Mouse (Mus musculus) heart, embryonic 16.5 days (tissue): ENCODE data around the gene Nrn1. TPM values are rescaled to one million over a fixed set of nuclear protein-coding genes. Genes with fewer than 3 reads are reported as not detected.

Experiments
- ATAC-seq: fragments of 200-750 bp; cut with Nextera tagmentation; replicated peaks from 2 replicates; pipeline ENCODE4 v1.8.0; 2017; ENCODE audit warnings: moderate number of reproducible peaks; ENCODE audit not compliant: insufficient read depth, low FRiP score; ENCODE audit errors: extremely low read depth
- H3K27ac ChIP-seq: fragments of 300-500 bp; sonication (generic); 2 replicates; pipeline ENCODE4 v1.5.1; 2014; ENCODE audit warnings: mild to moderate bottlenecking, low read length, control low read depth, moderate library complexity
- H3K27me3 ChIP-seq: fragments of 300-500 bp; sonication (generic); 2 replicates; pipeline ENCODE4 v1.6.1; 2014; ENCODE audit warnings: low read length, mixed read lengths; ENCODE audit not compliant: control insufficient read depth, insufficient read depth
- H3K36me3 ChIP-seq: fragments of 300-500 bp; sonication (generic); 2 replicates; pipeline ENCODE4 v1.6.1; 2014; ENCODE audit not compliant: control insufficient read depth, insufficient read depth
- H3K4me1 ChIP-seq: fragments of 300-500 bp; sonication (generic); 2 replicates; pipeline ENCODE4 v1.6.1; 2014; ENCODE audit warnings: low read length, mixed read lengths; ENCODE audit not compliant: control insufficient read depth, insufficient read depth
- H3K4me2 ChIP-seq: fragments of 300-500 bp; sonication (generic); 2 replicates; pipeline ENCODE4 v1.6.1; 2014; ENCODE audit warnings: low read depth, mild to moderate bottlenecking, control low read depth, low read length
- H3K4me3 ChIP-seq: fragments of 300-500 bp; sonication (generic); 2 replicates; pipeline ENCODE4 v1.5.1; 2014; ENCODE audit warnings: mild to moderate bottlenecking, control low read depth, low read length
- H3K9ac ChIP-seq: fragments of 300-500 bp; sonication (generic); 2 replicates; pipeline ENCODE4 v1.6.1; 2014; ENCODE audit warnings: low read length, control low read depth
- H3K9me3 ChIP-seq: fragments of 300-500 bp; sonication (generic); replicated peaks from 2 replicates; pipeline ENCODE4 v1.6.1; 2016; ENCODE audit warnings: low read length; ENCODE audit not compliant: control insufficient read depth
- WGBS: fragments of 180-500 bp; shearing (Covaris S2); extraction: QIAGEN DNeasy Blood & Tissue Kit; methylation state at CpG from one replicate; pipeline ENCODE4 v1.1.7; 2014; 5-methylcytosine and 5-hydroxymethylcytosine counted together
- polyA plus RNA-seq: library from polyadenylated mRNA; unstranded; fragments of >200 nt; fragmentation: Nextera tagmentation; extraction: Ambion mirVana; gene quantifications from 2 replicates; pipeline ENCODE4 v1.2.1, GENCODE M21; 2015

Gene Nrn1
- polyA plus RNA-seq, 1 experiment from 2014 or later = 2.8 TPM

DNA sequence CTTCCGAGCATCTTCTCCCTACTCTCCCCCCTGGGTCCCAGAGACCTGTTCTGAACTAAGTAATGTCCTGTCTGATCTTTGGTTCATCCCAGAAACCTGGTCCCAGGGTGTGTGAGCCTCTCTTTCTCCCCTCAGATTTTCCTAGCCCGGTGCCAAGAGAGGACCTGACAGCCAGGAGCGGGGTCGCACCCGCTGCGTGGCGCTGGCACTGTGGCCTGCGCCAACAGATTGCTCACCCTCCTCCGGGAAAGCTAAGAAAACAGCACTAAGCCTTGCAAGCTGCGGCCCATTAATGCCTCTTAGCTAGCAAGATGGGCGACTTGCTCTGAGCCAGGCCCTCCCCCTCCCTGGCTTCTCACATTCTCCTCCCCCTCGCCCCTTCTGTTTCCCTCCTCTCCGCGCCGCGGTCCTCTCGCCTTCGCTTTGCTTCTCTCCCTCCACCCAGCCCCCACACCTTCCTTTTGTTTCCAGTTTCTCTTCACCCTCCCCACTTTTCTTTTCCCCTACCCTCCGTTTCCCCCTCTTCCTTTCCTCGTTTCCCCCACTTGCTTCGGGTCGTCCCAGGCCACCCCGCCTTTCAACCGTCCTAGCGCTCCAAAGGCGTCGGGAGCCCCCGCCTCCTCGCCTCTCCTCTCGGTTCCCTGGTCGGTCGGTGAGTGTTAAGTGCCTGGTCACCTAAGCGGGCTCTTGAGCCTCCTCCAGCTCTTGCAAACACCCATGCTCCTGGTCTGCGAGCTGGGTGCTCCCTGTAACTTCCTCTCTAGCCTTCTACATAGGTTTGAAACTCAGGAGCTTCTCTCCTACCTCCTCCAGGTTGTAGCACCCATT lies 7.8 kb downstream of the Nrn1 start:
- no peaks in the 10 kb centered on the region; the same call in 1 of the 2 replicates for H3K9me3 ChIP-seq
- no peak for ATAC-seq
- H3K27ac ChIP-seq = no peak overlapping the region
- under 1% methylated on average over 34 of the region's 34 CpGs for WGBS
- peak overlapping the region; percentile 62 for H3K4me2 ChIP-seq
- H3K9ac ChIP-seq = peak overlapping the region; percentile 3; the same call in 1 of the 2 replicates
- H3K4me3 ChIP-seq = peak overlapping the region; percentile 47
- H3K27me3 ChIP-seq = peaks cover 82% of the 10 kb centered on the region
- peaks cover 13% of the 10 kb centered on the region for H3K4me1 ChIP-seq
- H3K36me3 ChIP-seq = no peaks in the 10 kb centered on the region

DNA sequence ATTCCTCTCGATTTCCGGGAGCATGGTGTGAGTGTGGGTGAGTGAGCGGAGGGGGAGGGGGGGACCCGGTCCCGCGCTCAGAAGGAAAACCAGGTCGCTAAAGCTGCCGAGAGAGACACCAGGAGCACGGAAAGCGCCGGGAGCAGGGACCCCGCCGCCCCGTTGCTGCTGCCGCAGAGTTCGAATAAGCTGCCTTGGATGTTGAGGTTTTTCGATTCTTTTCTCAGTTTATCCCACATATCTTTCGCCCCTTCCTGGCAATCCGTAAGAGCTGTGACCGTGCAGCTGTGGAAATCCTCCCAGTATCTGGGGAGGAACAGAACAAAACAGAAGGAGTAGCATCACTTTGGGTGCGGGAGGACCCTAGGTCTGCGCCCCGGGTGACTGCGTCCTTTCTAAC lies 8.4 kb downstream of the Nrn1 start:
- WGBS = 2% methylated on average over 24 of the region's 24 CpGs
- Histone ChIP-seq H3K9ac (no peak overlapping the region), H3K4me1 (peaks cover 8% of the 10 kb centered on the region; the same call in 1 of the 2 replicates), H3K4me2 (peak overlapping the region; percentile 62), H3K9me3 (no peaks in the 10 kb centered on the region; the same call in 1 of the 2 replicates), H3K4me3 (peak overlapping the region; percentile 47), H3K36me3 (no peaks in the 10 kb centered on the region), H3K27me3 (peaks cover 87% of the 10 kb centered on the region), H3K27ac (no peak overlapping the region)
- ATAC-seq = no peak

GRCm38 (mm10) chr13:36725881-36726280 lies 9.1 kb downstream of the Nrn1 start:
- Histone ChIP-seq H3K4me2 (no peak overlapping the region), H3K27me3 (peaks cover 85% of the 10 kb centered on the region), H3K9me3 (no peaks in the 10 kb centered on the region; the same call in 1 of the 2 replicates), H3K9ac (no peak overlapping the region), H3K4me3 (no peak overlapping the region), H3K4me1 (peaks cover 5% of the 10 kb centered on the region; the same call in 1 of the 2 replicates), H3K36me3 (no peaks in the 10 kb centered on the region), H3K27ac (no peak overlapping the region)
- WGBS = 13% methylated on average over 8 of the region's 8 CpGs
- ATAC-seq = no peak

- WGBS = 3% methylated on average over 40 of the region's 40 CpGs
- Histone ChIP-seq H3K27me3 (peaks cover 82% of the 10 kb centered on the region), H3K9ac (no peak overlapping the region), H3K4me2 (peak overlapping the region; percentile 41), H3K4me3 (peak overlapping the region; percentile 23), H3K27ac (no peak overlapping the region), H3K36me3 (no peaks in the 10 kb centered on the region), H3K4me1 (peaks cover 5% of the 10 kb centered on the region; the same call in 1 of the 2 replicates), H3K9me3 (no peaks in the 10 kb centered on the region; the same call in 1 of the 2 replicates)
- ATAC-seq = no peak
Observed at GRCm38 (mm10) chr13:36724533-36725470, 10.1 kb downstream of the Nrn1 start.

DNA sequence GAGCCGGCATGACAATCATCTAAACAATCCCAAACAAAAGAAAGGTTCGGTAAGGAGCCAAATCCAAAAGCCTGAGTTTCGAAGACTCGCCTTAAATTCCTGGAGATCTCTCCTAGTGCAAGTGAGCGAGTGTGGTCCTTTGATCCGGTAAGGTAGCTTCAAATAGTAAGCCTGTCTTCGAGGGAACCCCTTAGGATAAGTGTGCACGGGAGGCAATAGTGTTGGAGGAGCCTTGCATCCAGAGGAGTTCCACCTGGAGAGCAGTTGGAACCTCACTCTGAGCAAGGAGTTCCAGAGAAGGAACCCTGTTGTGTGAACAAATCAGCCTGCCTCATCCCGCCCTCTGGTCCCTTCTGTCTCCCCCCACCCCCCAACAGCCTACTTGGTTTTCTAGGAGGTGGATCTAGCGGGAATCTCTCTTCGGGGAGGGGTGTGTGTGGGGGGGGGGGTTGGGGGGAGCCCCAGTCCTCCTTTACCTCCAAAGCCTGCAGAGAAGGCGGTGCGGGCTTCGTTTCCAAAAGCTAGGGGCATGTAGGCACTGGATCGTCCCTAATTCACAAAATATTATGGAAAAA lies 11.1 kb downstream of the Nrn1 start:
- Histone ChIP-seq H3K4me1 (peaks cover 5% of the 10 kb centered on the region; the same call in 1 of the 2 replicates), H3K4me3 (no peak overlapping the region), H3K9ac (no peak overlapping the region), H3K27ac (no peak overlapping the region), H3K27me3 (peaks cover 76% of the 10 kb centered on the region), H3K9me3 (no peaks in the 10 kb centered on the region; the same call in 1 of the 2 replicates), H3K4me2 (no peak overlapping the region), H3K36me3 (no peaks in the 10 kb centered on the region)
- no peak for ATAC-seq
- WGBS = 4% methylated on average over 15 of the region's 15 CpGs

DNA sequence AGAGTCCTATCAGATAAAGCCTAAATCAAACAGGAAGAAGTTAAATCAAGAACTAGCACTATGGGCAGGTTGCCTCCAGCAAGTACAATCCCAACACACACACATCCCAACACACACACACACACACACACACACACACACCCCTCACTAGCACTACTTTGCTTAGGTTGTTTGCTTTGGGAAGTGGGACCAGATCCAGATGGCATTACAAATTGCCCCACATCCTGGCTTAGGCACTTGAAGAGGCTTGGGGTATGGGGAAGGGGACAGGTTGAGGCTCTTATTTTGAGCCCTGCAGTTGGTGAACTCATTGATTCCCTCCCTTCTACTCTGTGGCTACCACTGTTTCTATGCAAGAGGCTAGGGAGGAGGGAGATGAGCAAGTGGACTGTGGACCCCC lies 12.6 kb downstream of the Nrn1 start:
- Histone ChIP-seq H3K27me3 (peaks cover 63% of the 10 kb centered on the region), H3K4me3 (no peak overlapping the region), H3K4me2 (no peak overlapping the region), H3K9ac (no peak overlapping the region), H3K9me3 (no peaks in the 10 kb centered on the region), H3K4me1 (0 out of 2 replicates have a peak, but pooled peaks cover 5% of the 10 kb centered on the region), H3K36me3 (no peaks in the 10 kb centered on the region), H3K27ac (no peak overlapping the region)
- no peak for ATAC-seq

- Histone ChIP-seq H3K9me3 (no peaks in the 10 kb centered on the region), H3K4me3 (no peak overlapping the region), H3K27ac (no peak overlapping the region), H3K9ac (no peak overlapping the region), H3K4me2 (no peak overlapping the region), H3K4me1 (no peaks in the 10 kb centered on the region), H3K27me3 (peaks cover 50% of the 10 kb centered on the region), H3K36me3 (no peaks in the 10 kb centered on the region)
- WGBS = 89% methylated on average over 5 of the region's 5 CpGs
- no peak for ATAC-seq
Observed at GRCm38 (mm10) chr13:36720297-36721017, 14.5 kb downstream of the Nrn1 start.

DNA sequence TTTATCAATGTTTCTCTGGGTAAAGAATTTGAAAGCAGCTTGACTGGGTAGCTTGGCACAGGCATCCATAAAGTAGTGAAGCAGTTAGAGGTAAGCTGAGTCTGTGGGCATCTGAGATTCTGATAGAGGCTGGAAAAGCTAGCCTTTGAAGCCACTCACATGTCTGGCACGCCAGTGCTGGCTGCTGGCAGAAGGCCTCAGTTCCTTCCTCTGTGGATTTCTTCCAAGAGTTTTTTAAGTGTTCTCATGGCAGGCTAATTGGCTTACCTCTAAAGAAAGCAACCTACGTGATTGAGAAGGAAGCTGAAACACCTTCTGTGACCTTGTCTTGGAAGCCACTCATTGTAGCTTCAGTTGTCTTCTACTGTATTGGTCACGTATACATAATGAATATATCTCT lies 17.6 kb downstream of the Nrn1 start:
- Histone ChIP-seq H3K36me3 (no peaks in the 10 kb centered on the region), H3K4me2 (no peak overlapping the region), H3K27me3 (peaks cover 23% of the 10 kb centered on the region), H3K4me1 (no peaks in the 10 kb centered on the region), H3K9ac (no peak overlapping the region), H3K4me3 (no peak overlapping the region), H3K27ac (no peak overlapping the region), H3K9me3 (no peaks in the 10 kb centered on the region)
- no peak for ATAC-seq
- 60% methylated on average over 3 of the region's 3 CpGs for WGBS
